15 mouse cellular contexts compared by ENCODE assay signal in genomic region chr15:98640157-98640556, GRCm38 (mm10). TPM values are rescaled to one million over a fixed set of nuclear protein-coding genes. Genes with fewer than 3 reads are reported as not detected.
DNase-seq lines count a peak whose midpoint lies in the region; ATAC-seq and TF ChIP-seq lines count a peak whose summit lies in the region.
"Had no signal": no experiment of that assay in that cellular context is flagged by ENCODE, and none has a peak within 500 bp of the region (broad histone marks: within the 10 kb centered on the region; RNA-seq: fewer than 3 reads in every experiment).

No protein-coding gene starts in this region.

- 0 out of 2 replicates have a peak, but pooled peaks have one; percentile 25 for ATAC-seq in kidney, embryonic 16.5 days (ENCODE audit: low FRiP score, low TSS enrichment)
- ATAC-seq in lung, embryonic 16.5 days (ENCODE audit: low read depth): peak; percentile 78
- ATAC-seq: forebrain, embryonic 14.5 days had no signal

- no peak overlapping the region for H3K4me2 ChIP-seq in kidney, embryonic 16.5 days (replicated peaks; ENCODE audit: low read depth, low read length)
- no peak overlapping the region for H3K4me2 ChIP-seq in lung, embryonic 16.5 days (ENCODE audit: low read depth, low read length)
- H3K4me2 ChIP-seq: embryonic facial prominence, embryonic 15.5 days; liver, embryonic 13.5 days; neural tube, embryonic 13.5 days had no signal

- TF ChIP-seq CTCF in E14TG2a.4 (conservative IDR thresholded peaks at IDR 0.05; ENCODE audit: low read length): no peak

- no peak overlapping the region for H3K27ac ChIP-seq in kidney, embryonic 16.5 days (ENCODE audit: low read length)
- 0 out of 2 replicates have a peak overlapping the region, but pooled peaks have one; percentile 22 for H3K27ac ChIP-seq in lung, embryonic 16.5 days (ENCODE audit: low read length)
- H3K27ac ChIP-seq: embryonic facial prominence, embryonic 15.5 days; liver, embryonic 13.5 days; neural tube, embryonic 13.5 days had no signal

- peak; percentile 91 for DNase-seq in ZHBTc4 (ENCODE audit: low read depth, low spot score)
- no peak for DNase-seq in spleen, postnatal 36 days (ENCODE audit: low spot score in 2 of 2)
- DNase-seq in spleen, postnatal 14 days (ENCODE audit: low spot score in 2 of 2): no peak
- DNase-seq in urinary bladder, postnatal 4 days (ENCODE audit: low spot score in 2 of 2): no peak
- DNase-seq in Muller cell, postnatal 12 days (ENCODE audit: inconsistent ontology term): no peak
- DNase-seq: cerebellum, adult 9-11 months; heart, postnatal 10 days; liver, embryonic 13.5 days; midbrain, embryonic 14.5 days had no signal

- H3K9me3 ChIP-seq in E14TG2a.4 (ENCODE audit: low read length): no peaks in the 10 kb centered on the region
- H3K9me3 ChIP-seq in kidney, embryonic 16.5 days (ENCODE audit: low read length): no peaks in the 10 kb centered on the region
- H3K9me3 ChIP-seq in lung, embryonic 16.5 days (ENCODE audit: control insufficient read depth, low read length): no peaks in the 10 kb centered on the region
- H3K9me3 ChIP-seq: embryonic facial prominence, embryonic 15.5 days; liver, embryonic 13.5 days; neural tube, embryonic 13.5 days had no signal

- H3K4me3 ChIP-seq in E14TG2a.4 (replicated peaks; ENCODE audit: low read length): peak overlapping the region; percentile 1; the same call in 1 of the 2 replicates
- H3K4me3 ChIP-seq in kidney, embryonic 16.5 days (ENCODE audit: low read length): no peak overlapping the region
- H3K4me3 ChIP-seq in lung, embryonic 16.5 days (ENCODE audit: low read length): no peak overlapping the region
- H3K4me3 ChIP-seq: embryonic facial prominence, embryonic 15.5 days; liver, embryonic 13.5 days; neural tube, embryonic 13.5 days had no signal

- 35% methylated on average over 8 of the region's 8 CpGs for WGBS in kidney, embryonic 16.5 days
- 27% methylated on average over 8 of the region's 8 CpGs for WGBS in lung, embryonic 16.5 days

- no peak overlapping the region for H3K9ac ChIP-seq in kidney, embryonic 16.5 days (replicated peaks; ENCODE audit: low read length)
- no peak overlapping the region for H3K9ac ChIP-seq in lung, embryonic 16.5 days (ENCODE audit: low read length)
- H3K9ac ChIP-seq: embryonic facial prominence, embryonic 15.5 days; liver, embryonic 13.5 days; neural tube, embryonic 13.5 days had no signal

- H3K36me3 ChIP-seq in E14TG2a.4 (ENCODE audit: insufficient read depth, low read length): peaks cover 45% of the 10 kb centered on the region
- peaks cover 42% of the 10 kb centered on the region for H3K36me3 ChIP-seq in kidney, embryonic 16.5 days (ENCODE audit: insufficient read depth, low read length)
- H3K36me3 ChIP-seq in lung, embryonic 16.5 days (ENCODE audit: control insufficient read depth, insufficient read depth, low read length): peaks cover 18% of the 10 kb centered on the region; the same call in 1 of the 2 replicates

- H3K4me1 ChIP-seq in E14TG2a.4 (replicated peaks; ENCODE audit: low read depth, low read length): peaks cover 95% of the 10 kb centered on the region
- H3K4me1 ChIP-seq in kidney, embryonic 16.5 days (ENCODE audit: insufficient read depth, low read length): peaks cover 15% of the 10 kb centered on the region
- H3K4me1 ChIP-seq in lung, embryonic 16.5 days (replicated peaks; ENCODE audit: control insufficient read depth, insufficient read depth, low read length): peaks cover 8% of the 10 kb centered on the region

- H3K27me3 ChIP-seq in E14TG2a.4 (ENCODE audit: insufficient read depth, low read length): peaks cover 16% of the 10 kb centered on the region
- no peaks in the 10 kb centered on the region; the same call in 1 of the 2 replicates for H3K27me3 ChIP-seq in kidney, embryonic 16.5 days (ENCODE audit: insufficient read depth, low read length)
- H3K27me3 ChIP-seq in lung, embryonic 16.5 days (ENCODE audit: control insufficient read depth, insufficient read depth, low read depth, low read length): peaks cover 4% of the 10 kb centered on the region; the same call in 1 of the 2 replicates
- H3K27me3 ChIP-seq: embryonic facial prominence, embryonic 15.5 days; neural tube, embryonic 13.5 days had no signal

RNA-seq across cellular contexts. Expression of gene Cacnb3, which starts 9.5 kb away (rescaled TPM):
- polyA plus RNA-seq in kidney, embryonic 16.5 days (2015; fragmentation: Nextera tagmentation; extraction: Ambion mirVana): 34.4 and 34.9 TPM in 2 replicates
- polyA plus RNA-seq in lung, embryonic 16.5 days (2015; fragmentation: Nextera tagmentation; extraction: Ambion mirVana): 21.9 and 22.7 TPM in 2 replicates

RNA-seq across cellular contexts. Expression of gene Ddx23, which starts 22.5 kb away (rescaled TPM):
- 19.0 and 27.1 TPM in 2 replicates for polyA plus RNA-seq in kidney, embryonic 16.5 days (2015; fragmentation: Nextera tagmentation; extraction: Ambion mirVana)
- 21.6 and 24.0 TPM in 2 replicates for polyA plus RNA-seq in lung, embryonic 16.5 days (2015; fragmentation: Nextera tagmentation; extraction: Ambion mirVana)

RNA-seq across cellular contexts. Expression of gene Adcy6, which starts 30.3 kb away (rescaled TPM):
- polyA plus RNA-seq in kidney, embryonic 16.5 days (2015; fragmentation: Nextera tagmentation; extraction: Ambion mirVana): 24.4 and 26.0 TPM in 2 replicates
- 21.5 and 21.7 TPM in 2 replicates for polyA plus RNA-seq in lung, embryonic 16.5 days (2015; fragmentation: Nextera tagmentation; extraction: Ambion mirVana)

RNA-seq across cellular contexts. Expression of gene Rnd1, which starts 37.1 kb away (rescaled TPM):
- 0.45 and 0.75 TPM in 2 replicates for polyA plus RNA-seq in kidney, embryonic 16.5 days (2015; fragmentation: Nextera tagmentation; extraction: Ambion mirVana)
- 0.68 and 0.92 TPM in 2 replicates for polyA plus RNA-seq in lung, embryonic 16.5 days (2015; fragmentation: Nextera tagmentation; extraction: Ambion mirVana)
